Mouse (Mus musculus): ENCODE measurements around the gene 1700088E04Rik. TPM values are rescaled to one million over a fixed set of nuclear protein-coding genes. Genes with fewer than 3 reads are reported as not detected.

Gene 1700088E04Rik
- total RNA-seq, 2 experiments from 2014 or later, result 8.0 to 9.0 TPM

DNA sequence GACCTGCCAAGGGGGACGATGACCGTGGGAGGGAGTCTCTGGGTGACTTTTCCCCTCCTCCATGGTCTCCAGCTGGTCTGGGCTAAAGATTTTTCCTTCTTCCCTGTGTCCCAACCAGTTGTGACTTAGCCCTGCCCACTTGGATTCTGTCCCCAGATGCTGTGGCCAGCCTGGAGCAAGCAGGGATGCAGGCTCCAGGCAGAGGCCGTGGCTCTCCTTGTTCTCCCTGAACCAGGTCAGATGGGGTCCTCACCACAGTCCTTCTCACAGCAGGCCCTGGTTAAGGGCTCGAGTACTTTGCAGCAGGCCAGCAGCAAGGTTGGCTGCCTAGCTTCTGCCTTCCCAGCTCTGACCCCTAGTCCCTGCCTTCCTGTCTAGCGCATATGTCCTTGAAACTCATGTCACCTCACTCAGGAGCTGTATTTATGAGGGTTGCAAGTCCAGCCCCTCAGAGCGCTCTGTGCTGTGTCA, 7.8 kb downstream of the 1700088E04Rik start:
- no peak for DNase-seq (ENCODE audit: low spot score in 2 of 2)

DNA sequence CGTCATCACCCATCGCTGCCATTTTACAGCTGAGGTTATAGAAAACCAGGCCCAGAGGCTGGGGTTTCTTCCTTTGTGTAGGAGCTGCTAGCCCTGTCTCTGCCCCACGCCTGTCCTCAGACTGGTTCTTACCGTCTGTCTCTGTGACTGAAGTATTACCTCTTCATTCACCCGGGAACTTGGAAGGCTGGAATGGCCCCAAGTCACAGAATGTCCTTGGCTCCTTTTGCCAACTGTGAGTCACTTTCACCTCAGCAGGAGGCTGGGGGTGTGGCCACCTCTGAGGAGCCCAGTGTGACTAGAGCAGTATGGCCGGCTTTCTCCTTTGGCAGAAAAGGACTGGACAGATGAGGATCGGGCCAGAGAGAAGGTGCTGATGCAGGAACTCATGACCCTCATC, 9.6 kb downstream of the 1700088E04Rik start:
- DNase-seq (ENCODE audit: low spot score in 2 of 2), result peak in 1 of 2 experiments; percentile 63

DNA sequence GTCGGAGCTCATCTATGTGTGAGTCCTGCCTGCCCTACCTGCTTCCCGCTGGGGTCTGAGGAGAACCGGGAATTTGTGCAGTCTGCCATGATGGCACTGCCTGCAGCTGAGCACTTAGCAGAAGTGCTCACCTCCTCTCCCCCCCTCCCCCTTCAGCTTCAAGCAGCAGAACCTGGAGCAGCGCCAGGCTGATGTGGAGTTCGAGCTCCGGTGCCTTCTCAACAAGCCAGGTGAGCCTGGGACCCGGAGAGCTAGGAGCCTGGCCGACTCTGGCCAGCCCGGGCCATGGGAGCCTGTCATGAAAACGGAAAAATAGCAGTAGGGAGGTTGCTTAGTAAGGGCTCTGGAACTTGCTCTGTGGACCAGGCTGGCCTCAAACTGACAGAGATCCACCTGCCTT, 10.3 kb downstream of the 1700088E04Rik start:
- DNase-seq (ENCODE audit: low spot score in 2 of 2), result no peak

DNA sequence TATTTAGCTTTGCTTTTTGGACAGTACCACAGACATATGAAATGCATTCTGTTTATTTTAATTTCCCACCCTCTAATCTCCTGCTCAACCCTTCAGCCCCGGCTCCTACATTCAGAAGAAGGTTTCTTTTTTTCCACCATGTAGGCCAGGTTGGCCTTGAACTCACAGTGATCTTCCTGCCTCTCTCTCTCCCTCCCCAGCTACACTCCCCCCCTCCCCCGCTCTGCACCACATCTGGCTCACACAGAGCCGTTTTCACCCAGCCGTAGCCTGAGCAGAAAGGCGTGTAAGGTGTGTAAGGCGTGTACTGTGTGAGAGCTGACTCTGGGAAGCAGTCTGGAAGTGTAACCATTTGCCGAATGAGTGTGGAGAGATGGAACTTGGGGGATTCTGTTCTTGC, 11.7 kb downstream of the 1700088E04Rik start:
- DNase-seq (ENCODE audit: low spot score in 2 of 2), result no peak

DNA sequence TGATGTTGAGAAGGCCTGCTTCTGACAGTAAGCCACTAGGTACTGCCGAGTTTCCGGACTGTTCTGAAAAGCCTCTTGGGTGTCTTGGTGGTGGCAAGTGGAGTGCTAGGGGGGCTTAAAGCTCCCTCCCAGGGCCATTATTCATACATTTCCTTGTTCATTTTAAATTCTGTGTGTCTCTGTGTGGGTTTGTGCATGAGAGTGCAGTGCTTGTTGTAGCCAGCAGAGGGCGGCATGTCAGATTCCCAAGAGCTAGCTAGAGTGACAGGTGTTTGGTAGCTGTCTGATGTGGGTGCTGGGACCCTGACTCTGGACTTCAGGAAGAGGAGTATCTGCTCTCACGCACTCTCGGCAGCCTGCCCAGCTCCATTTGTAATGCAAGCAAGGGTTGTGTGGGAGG, 12.8 kb downstream of the 1700088E04Rik start:
- no peak for DNase-seq (ENCODE audit: low spot score in 2 of 2)

DNA sequence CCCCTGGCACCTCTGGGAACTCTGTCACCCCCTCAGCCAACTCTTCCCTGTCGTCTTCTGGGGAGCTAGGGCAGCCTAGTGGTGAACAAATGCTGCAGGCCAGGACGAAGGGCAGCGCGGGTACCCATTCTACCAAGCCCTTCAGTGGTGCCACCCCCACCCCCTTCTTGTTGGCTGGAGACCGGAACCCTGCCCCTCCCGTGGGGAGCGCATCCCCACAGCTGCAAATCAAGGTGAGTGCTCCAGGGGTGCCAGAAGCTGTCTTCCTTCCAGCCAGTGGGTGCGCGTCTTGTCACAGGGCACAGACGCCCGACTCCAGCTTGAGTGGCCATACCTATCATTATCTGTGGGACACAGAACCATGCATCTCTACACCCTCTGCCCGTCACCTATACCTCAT, 14.0 kb downstream of the 1700088E04Rik start:
- DNase-seq (ENCODE audit: low spot score in 2 of 2), result no peak

DNA sequence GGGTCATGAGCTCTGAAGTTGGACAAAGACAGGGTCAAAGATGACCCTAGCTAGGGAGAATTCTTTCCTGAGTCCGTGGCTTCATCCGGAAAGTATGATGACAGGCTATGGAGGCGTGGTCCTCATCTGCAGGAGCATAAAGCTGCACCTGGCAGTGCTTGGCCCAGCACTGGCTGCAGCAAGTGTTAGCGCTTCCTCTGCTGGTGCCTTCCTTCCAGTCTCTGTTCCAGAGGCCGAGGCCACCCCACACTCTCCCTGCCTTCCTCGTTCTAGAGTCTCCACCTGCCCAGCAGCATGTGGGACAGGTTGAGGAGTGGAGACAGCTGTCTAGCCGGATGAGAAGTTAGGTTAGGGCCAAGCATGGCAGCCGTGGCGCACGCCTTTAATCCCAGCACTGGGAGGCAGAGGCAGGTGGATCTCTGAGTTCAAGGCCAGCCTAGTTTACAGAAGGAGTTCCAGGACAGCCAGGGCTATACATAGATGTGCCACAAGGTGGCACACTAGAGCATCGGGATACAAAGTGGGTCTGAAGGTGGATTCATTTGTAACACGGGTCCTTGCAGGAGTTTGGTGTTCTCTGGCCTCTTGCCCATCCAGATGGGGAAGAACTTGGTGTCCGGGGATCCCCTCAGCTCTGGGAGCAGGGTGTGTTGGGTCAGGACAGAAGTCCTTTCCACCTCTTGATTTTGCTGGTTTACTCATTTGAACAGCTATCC, 14.7 kb downstream of the 1700088E04Rik start:
- DNase-seq (ENCODE audit: low spot score in 2 of 2), result no peak

DNA sequence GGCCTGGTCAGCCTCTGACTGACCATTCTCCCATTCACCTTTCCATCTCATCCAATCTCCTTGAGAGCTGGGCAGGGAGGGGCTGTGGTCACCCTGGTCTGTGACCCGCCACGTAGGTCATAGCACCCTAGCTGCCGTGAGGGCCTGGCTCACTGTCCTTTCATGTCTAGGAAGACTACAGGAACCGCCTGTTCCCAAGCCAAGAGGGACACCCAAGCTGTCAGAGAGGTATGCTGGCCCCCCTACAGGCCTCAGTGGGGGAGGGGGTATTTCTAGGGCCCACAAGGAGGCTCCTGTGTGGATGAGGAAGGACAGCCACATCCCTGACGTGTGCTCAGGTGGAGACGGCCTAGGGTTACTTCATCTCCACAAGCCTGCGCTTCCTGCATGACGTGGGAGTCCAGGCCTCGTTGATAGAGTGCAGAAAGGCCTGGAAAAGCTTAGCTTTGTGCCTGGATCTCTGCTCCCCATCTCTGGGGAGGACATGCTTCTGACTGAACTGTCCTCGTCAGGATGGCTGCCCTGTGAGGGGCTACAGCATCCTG, 16.6 kb downstream of the 1700088E04Rik start:
- DNase-seq (ENCODE audit: low spot score in 2 of 2), result no peak

DNA sequence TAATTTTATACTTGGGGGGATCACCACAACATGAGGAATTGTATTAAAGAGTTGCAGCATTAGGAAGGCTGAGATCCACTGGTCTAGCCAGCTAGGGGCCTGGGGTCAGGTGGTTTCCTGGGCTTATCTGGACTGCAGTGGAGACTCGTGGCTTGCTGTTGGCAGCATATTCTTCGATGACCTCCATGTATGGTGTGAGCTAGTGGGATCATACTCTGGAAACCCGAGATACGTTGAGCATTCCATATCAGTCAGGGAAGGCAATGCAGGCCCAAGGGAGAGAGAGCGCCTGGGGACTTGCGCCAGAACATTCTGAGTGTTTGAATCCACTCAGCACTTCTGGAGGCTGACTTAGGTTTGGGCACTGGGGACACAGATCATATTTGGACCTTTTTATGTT, 17.3 kb downstream of the 1700088E04Rik start:
- DNase-seq (ENCODE audit: low spot score in 2 of 2), result no peak

DNA sequence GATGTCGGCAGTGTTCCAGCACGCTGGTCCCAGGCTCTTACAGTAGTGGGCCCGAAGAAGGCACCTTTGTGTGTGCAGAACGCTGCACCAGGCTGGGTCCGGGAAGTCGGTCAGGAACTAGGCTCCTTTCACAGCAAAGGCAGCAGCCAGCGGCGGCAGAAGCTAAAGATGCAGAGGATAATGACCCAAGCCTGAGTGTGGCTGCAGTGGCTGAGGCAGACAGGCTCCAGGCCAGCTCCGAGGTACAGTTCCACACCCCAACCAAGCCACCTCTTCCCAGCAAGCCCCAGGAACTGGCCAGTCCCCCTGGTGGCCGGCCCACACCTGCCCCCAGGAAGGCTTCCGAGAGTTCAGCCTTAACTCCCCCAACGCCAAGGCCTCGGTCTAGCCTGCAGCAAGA, 18.5 kb downstream of the 1700088E04Rik start:
- DNase-seq (ENCODE audit: low spot score in 2 of 2), result no peak

DNA sequence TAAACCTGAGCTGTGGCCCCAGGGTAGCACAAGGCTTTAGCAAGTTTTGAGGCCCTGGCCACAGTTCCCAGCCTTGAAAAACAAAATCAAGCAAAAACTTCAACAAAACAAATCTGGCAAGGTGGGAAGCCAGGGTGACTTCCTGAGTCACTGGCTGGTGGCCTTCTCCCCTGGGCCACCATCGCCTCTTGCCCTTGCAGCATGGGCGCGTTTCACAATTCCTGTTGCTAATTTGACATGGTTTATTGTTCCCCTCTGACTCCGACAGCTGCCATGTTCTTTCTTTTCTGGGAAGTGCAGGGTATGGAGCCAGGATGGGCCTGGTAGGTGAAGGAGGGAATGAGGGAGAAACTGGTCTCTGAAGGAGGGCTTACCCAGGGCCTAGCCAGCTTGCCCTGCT, 18.9 kb downstream of the 1700088E04Rik start:
- no peak for DNase-seq (ENCODE audit: low spot score in 2 of 2)

DNA sequence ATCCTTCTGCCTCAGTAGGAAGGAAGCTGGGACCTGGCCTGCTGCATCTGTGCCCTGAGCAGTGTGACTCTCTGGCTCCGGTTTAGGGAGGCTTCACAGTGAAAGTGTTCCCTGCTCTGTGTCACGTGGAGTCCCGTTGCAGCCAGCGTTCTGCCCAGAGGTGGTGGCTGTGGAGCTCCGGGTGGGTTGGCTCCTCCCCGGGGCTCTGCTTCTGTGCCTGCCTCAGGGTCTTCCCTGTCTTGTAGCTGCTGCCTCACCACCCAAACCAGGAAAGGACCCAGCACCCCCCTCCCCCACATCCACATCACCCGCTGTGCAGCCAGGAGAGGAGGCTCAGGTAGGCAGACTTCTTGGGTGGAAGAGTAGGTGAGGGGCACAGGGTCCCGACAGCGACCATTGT, 21.6 kb downstream of the 1700088E04Rik start:
- DNase-seq (ENCODE audit: low spot score in 2 of 2), result no peak

DNA sequence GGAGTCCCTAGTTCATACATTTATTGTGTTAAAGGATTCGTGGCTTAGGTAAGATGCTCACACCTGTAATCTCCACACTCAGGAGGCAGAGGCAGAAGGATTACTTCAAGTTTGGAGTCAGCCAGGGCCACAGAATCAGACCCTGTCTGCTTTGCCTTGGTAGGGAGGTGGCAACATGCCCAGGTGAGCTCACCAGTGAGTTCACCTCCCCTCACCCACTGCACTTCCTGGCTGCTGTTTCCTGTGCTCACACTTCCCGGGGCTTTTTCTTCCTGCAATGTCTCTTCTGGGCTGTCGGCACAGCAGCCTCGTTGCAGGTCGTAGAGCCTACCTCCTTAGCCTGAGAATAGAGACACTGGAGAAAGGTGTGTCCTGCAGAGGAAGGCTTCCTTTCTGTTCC, 25.8 kb downstream of the 1700088E04Rik start:
- DNase-seq (ENCODE audit: low spot score in 2 of 2), result no peak

DNA sequence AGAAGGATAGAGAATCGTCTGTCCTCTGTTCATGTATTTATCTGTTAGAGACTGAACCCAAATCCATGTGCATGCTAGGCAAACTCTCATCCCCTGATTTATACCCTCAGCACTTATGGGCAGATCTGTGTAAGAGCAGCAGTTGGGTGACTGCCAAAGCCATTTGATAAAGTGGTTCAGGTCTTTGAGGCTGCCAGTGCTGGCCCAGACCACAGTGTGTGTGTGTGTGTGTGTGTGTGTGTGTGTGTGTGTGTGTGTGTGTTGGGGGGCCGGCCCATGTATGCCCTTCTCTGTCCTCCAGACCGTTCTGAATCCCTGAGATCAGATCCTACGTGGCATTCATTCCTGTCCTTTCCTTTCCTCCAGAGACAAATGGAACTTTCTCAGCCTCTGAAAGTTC, 29.3 kb downstream of the 1700088E04Rik start:
- no peak for DNase-seq (ENCODE audit: low spot score in 2 of 2)

DNA sequence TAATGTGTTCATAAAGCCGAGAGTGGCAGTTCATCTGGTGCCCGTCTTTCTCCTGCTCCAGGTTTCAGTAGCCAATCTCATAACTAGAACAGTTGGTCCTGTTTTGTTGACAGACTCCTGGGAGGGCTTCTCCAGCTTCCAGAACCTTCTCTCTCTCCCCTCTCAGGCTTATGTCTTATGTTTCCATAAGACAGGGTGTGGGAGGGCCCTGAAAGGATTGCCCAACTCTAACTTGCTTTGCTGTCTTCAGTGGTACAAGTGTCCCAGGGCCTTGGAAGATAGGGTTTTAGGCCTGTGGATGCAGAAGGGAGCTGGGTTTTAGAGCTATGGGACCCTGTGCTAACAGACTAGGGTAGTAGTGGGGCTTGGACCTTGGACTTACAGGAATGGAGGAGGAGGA, 30.5 kb downstream of the 1700088E04Rik start:
- no peak for DNase-seq (ENCODE audit: low spot score in 2 of 2)

DNA sequence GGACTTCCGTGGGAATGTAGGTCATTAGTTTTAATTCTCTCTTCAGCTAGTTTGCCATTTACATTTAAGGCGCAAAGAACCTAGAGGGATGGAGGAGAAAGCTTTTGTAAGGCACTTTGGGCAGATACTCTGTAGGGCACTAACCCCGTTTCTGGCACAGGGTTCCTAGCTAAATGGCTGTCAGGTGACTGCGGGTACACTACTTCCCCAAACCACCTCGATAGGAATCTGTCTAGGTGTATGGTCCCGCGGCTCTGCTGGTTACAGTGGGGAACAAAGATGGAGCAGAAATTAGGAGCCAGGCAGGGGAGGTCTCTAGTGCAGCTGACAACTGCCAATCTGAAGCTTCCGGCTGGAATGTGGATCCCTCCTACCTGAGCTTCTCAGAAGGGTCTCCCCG, 31.0 kb downstream of the 1700088E04Rik start:
- DNase-seq (ENCODE audit: low spot score in 2 of 2), result no peak

DNA sequence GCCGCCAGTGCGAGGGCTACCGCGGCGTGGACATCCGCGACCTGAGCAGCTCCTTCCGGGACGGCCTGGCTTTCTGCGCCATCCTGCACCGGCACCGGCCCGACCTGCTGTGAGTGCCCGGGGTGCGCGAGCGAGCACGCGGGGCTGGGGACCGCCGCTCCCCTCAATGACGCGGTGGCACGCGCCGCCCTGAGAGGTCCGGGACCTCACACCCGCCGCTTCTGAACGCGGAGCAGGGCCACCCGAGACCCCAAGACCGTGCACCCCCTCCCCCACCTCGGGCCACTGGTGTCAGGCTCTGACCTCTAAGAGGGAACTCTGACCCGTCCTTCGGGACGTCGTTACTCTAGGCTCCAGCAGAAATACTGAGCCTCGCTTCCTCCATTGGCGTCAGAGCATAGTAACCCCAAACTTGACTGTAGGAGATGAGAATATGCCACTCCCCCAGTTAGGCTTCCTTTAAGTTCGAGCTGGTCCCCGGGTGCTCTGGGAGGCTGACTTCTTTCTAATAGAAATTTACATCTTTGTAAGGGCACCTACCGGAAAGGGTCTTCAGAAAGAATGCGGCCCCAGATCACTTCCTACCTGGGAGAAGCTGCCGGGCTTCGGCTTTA, 31.6 kb downstream of the 1700088E04Rik start:
- no peak for DNase-seq (ENCODE audit: low spot score in 2 of 2)

DNA sequence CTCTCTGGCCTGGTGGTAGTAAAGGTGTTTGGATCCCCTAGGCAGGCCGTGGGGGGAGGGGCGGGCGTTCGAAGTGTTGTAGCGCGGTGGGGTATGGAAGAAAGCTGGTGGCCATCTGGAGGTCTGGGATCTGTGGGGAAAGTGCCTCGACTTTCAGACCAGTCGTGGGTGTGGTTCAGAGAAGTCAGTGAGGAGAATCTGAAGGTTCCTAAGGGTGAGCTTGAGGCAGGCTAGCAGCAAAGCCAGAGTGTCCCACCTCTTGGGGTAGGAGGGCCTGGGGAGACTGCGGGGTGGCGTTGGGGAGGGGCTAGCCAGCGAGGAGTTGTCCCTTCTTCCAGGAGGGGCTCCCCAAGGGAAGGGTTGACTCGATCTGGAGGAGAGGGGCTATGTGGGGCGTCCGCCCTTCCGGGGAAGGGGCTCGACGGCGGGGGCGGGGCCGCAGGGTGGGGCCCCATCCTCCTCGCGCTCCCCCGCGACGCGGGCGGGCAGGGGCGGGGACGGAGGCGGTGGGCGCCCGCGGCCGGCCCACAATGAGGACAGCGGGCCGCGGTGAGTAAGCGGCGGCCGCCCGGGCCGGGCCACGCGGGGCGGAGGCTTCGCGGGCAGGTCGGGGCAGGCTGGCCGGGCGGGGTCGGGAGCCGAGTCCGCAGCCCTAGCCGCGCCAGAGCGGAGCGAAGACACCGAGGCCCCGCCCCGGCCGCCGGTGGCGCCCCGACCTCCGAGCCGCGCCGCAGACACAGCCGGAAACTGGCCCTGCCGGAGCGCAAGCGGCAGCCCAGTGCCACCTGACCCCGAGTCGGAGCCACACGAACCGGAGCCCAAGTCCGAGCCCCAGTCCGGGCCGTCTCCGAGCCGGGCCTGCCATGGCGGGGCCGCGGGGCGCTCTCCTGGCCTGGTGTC, 32.4 kb downstream of the 1700088E04Rik start, which contains the start of gene Micall1:
Micall1 (plus strand) TSS at position 478 of the 900 bp plus-strand sequence.
- DNase-seq (ENCODE audit: low spot score in 2 of 2), result peak; percentile 44 to 55

DNA sequence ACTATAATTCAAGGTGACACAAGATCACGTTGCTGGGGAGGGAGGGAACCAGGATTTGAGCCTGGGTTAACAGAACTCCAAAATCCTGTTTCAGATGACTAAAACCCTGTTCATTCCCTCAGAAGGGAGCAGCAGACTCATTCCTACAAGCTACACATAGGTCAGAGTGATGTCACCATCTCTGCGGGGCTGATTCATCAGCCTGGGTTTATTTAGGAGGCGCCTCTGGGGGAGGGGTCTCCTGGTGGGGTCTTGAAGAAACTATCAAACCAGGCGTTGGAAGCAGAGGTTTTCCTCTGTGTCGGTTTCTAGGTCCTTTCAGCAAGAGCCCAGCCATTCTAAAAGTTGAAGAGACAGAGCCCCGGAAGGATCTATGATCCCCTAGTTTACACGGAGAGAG, 33.1 kb downstream of the 1700088E04Rik start:
- no peak for DNase-seq (ENCODE audit: low spot score in 2 of 2)

DNA sequence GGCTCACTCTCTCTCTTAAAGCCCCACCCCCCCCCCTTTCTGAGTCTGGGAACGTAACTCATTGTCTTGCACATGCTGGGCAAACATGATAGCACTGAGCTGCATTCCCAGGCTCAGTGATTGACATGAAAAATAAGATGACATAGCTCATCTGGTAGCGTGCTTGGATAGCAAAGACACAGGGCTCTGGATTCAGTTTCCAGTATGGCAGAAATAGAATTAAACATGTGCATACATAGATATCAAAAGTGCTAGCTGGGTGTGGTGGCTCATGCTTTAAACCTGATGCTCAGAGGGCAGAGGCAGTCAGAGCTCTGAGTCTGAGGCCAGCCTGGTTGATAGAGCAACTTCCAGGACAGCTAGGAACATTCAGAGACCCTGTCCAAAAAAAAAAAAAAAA, 35.2 kb downstream of the 1700088E04Rik start:
- no peak for DNase-seq (ENCODE audit: low spot score in 2 of 2)

DNA sequence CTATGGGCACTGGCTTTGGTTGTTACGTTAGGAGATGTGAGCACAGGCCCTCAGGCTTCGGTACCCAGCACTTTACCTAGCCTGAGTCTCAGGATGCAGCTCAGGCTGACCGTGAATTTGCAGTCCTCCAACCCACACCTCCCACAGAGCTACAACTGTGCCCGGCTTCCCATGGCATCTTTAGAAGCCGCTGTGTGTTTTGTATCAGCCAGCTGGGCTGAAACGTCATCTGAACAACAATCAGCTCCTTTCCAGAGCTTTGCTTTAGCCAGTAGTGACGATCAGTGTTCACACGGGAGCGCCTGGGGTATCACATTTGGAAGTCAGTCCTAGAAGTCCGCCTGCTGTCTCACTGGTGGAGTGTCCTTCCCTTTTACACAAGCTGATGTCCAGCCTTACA, 37.8 kb downstream of the 1700088E04Rik start:
- DNase-seq (ENCODE audit: low spot score in 2 of 2), result no peak

DNA sequence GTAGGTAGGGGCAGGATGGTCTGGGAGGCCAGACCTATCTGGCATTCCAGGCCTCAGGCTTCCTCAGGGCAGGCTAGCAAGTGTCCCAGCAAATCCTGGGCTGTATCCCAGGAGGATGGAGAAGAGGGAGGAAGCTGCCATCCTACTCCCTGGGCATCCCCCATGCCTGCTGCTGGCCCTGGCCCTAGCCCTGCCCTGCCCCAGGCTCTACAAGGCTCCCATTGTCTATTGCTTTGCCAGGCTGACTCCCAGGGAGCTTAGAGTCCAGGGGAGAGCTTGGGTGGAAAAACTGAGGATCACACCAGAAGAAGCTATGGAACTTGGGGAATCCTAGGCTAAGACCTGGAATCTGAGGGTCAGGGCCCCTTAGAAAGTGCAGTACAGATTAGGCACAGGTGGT, 39.5 kb downstream of the 1700088E04Rik start:
- DNase-seq (ENCODE audit: low spot score in 2 of 2), result no peak

All from adrenal gland, postnatal 4 days (tissue).